Mouse (Mus musculus) lung, postnatal 14 days (tissue): Measurements from ENCODE around the gene Tnfrsf25.

Source experiments
- DNase-seq: peaks from one replicate; pipeline ENCODE4 v3.0.0; 2021

Gene Tnfrsf25

GRCm38 (mm10) chr4:152115921-152116612 is at the start of gene Tnfrsf25:
TSS of gene Tnfrsf25 (plus strand) at chr4:152115934.
- no peak for DNase-seq

- DNase-seq: no peak
Observed at GRCm38 (mm10) chr4:152067280-152067679, 48.5 kb upstream of the Tnfrsf25 start.

GRCm38 (mm10) chr4:152068166-152068724 is 47.5 kb upstream of the Tnfrsf25 start:
- no peak for DNase-seq

- DNase-seq: no peak
Observed at GRCm38 (mm10) chr4:152069245-152069644, 46.5 kb upstream of the Tnfrsf25 start.

- DNase-seq: no peak
Observed at GRCm38 (mm10) chr4:152070494-152071396, 45.0 kb upstream of the Tnfrsf25 start.

GRCm38 (mm10) chr4:152072121-152072601 is 43.6 kb upstream of the Tnfrsf25 start, which contains the start of gene Plekhg5:
TSS of gene Plekhg5 (plus strand) at chr4:152072498.
- peak; percentile 50 for DNase-seq

GRCm38 (mm10) chr4:152072655-152073054 is 43.1 kb upstream of the Tnfrsf25 start:
- no peak for DNase-seq

- DNase-seq: no peak
Observed at GRCm38 (mm10) chr4:152073715-152074114, 42.0 kb upstream of the Tnfrsf25 start.

GRCm38 (mm10) chr4:152074548-152074947 is 41.2 kb upstream of the Tnfrsf25 start:
- DNase-seq: no peak

- DNase-seq: no peak
Observed at GRCm38 (mm10) chr4:152077191-152077590, 38.5 kb upstream of the Tnfrsf25 start.

GRCm38 (mm10) chr4:152078105-152078530 is 37.6 kb upstream of the Tnfrsf25 start:
- no peak for DNase-seq

- DNase-seq: no peak
Observed at GRCm38 (mm10) chr4:152079261-152079660, 36.5 kb upstream of the Tnfrsf25 start.

GRCm38 (mm10) chr4:152079931-152080330 is 35.8 kb upstream of the Tnfrsf25 start:
- DNase-seq: no peak

- DNase-seq: no peak
Observed at GRCm38 (mm10) chr4:152083611-152084220, 32.0 kb upstream of the Tnfrsf25 start.

GRCm38 (mm10) chr4:152084616-152085015 is 31.1 kb upstream of the Tnfrsf25 start:
- DNase-seq: no peak

- DNase-seq: peak; percentile 62
Observed at GRCm38 (mm10) chr4:152086505-152087210, 29.1 kb upstream of the Tnfrsf25 start.

- no peak for DNase-seq
Observed at GRCm38 (mm10) chr4:152087211-152088081, 28.3 kb upstream of the Tnfrsf25 start.

- no peak for DNase-seq
Observed at GRCm38 (mm10) chr4:152088133-152088532, 27.6 kb upstream of the Tnfrsf25 start.

GRCm38 (mm10) chr4:152088556-152089120 is 27.1 kb upstream of the Tnfrsf25 start:
- no peak for DNase-seq

- no peak for DNase-seq
Observed at GRCm38 (mm10) chr4:152090191-152090590, 25.5 kb upstream of the Tnfrsf25 start.
